Mouse (Mus musculus): ENCODE measurements around the gene Mettl25. TPM values are rescaled to one million over a fixed set of nuclear protein-coding genes. Genes with fewer than 3 reads are reported as not detected.

Gene Mettl25
- polyA plus RNA-seq, 1 experiment = 3.7 TPM

- no peaks in the 10 kb centered on the region for H3K79me2 ChIP-seq (ENCODE audit: control insufficient read depth, insufficient read depth)
- H3ac ChIP-seq (ENCODE audit: control insufficient read depth, insufficient read length, low read depth) = no peak overlapping the region
- H3K4me3 ChIP-seq (ENCODE audit: insufficient read depth, poor library complexity, severe bottlenecking) = no peak overlapping the region
- H3K79me3 ChIP-seq (ENCODE audit: low read depth) = no peaks in the 10 kb centered on the region
- TF ChIP-seq MYOG (IDR thresholded peaks at IDR 0.05; ENCODE audit: control insufficient read depth, extremely low read depth, insufficient read length) (no peak), FOSL1 (IDR thresholded peaks at IDR 0.05; ENCODE audit: insufficient read depth, low read length, poor library complexity, severe bottlenecking) (no peak), CEBPB (IDR thresholded peaks at IDR 0.05; ENCODE audit: low read depth) (no peak), CTCF (IDR thresholded peaks at IDR 0.05; ENCODE audit: control insufficient read depth, insufficient read depth, insufficient read length) (no peak), USF1 (IDR thresholded peaks at IDR 0.05; ENCODE audit: low read depth) (no peak), MAX (IDR thresholded peaks at IDR 0.05) (no peak), MYOD1 (IDR thresholded peaks at IDR 0.05; ENCODE audit: control insufficient read depth, insufficient read length, low read depth) (no peak)
- H3K36me3 ChIP-seq (ENCODE audit: control insufficient read depth, insufficient read depth) = no peaks in the 10 kb centered on the region
- no peaks in the 10 kb centered on the region for H3K27me3 ChIP-seq (ENCODE audit: control insufficient read depth, insufficient read depth, insufficient read length)
These were observed 128.0 kb downstream of the Mettl25 start for GRCm38 (mm10) chr10:105713222-105713621.

Other genes with a start within 250 kb of the Mettl25 start
- gene Ccdc59, start 313 bp downstream of the Mettl25 start, polyA plus RNA-seq (2012; fragmentation: generic; extraction: Trizol) = 13.6 TPM

Data from C2C12 (cell line).